Mouse (Mus musculus) heart, postnatal 10 days (tissue): ENCODE data around the gene Bet1l. TPM values are rescaled to one million over a fixed set of nuclear protein-coding genes. Genes with fewer than 3 reads are reported as not detected.
A peak's percentile ranks its signal among the peaks of the same experiment; 100 is the strongest.

ENCODE experiments used
- DNase-seq, 2 experiments: peaks; one replicate each; pipeline ENCODE4 v3.0.0; 2021
- intact Hi-C: fragments of 180-260 bp; cut with DNase I; formaldehyde crosslinking; loops from one replicate; pipeline ENCODE4 v1.15.1; 2025
- total RNA-seq, 2 experiments: library from RNA; stranded (reverse); gene quantifications; 2 replicates each; pipeline ENCODE4 v1.2.3; 2021

The Bet1l gene
- total RNA-seq, 2 experiments from 2014 or later = 13.1 to 15.9 TPM

- intact Hi-C loops = no loop called here
- DNase-seq = no peak
Measured at GRCm38 (mm10) chr7:140836243-140837115, 20.9 kb downstream of the Bet1l start.

- no peak for DNase-seq
- intact Hi-C loops = no loop called here
Measured at GRCm38 (mm10) chr7:140835758-140836087, 21.7 kb downstream of the Bet1l start.

DNA sequence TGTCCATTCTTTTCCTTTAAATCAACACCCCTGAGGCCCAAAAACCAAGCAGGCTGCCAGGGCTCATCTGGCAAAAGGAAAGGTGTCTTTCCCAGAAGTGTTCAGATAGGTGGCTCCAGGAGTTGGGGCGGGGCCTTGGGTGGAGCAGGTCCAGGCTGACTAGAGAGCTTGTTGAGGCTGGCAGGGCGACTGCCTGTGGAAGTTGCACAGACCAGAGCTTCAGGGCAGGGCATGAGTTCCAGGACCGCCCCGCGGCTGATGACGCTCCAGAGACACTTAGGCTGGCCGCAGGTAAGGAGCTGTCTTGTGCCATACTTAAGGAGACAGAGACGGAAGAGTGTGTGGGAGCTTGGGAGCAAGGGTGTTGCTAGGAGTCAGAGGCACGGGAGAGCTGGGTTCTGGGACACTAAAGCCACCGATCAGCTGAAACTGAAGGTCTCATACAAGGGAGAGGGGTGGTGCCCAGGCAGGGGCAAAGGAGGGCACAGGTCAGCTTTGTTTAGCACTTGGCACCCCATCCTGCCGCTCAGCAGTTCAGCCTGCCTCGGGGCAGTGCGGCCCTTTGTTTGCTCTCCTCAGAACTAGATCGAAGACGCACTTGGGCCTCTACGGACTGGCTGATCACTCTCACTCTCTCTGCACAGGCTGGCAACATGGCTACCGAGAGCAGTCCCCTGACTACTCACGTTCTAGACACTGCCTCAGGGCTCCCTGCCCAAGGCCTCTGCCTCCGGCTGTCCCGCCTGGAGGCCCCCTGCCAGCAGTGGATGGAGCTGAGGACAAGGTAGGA is 22.2 kb downstream of the Bet1l start, which contains the start of gene Urah:
TSS of gene Urah (plus strand) at position 51 of the 790 bp plus-strand sequence.
- no peak for DNase-seq
- intact Hi-C loops = no loop called here

GRCm38 (mm10) chr7:140833341-140833740 is 24.0 kb downstream of the Bet1l start:
- intact Hi-C loops = no loop called here

DNA sequence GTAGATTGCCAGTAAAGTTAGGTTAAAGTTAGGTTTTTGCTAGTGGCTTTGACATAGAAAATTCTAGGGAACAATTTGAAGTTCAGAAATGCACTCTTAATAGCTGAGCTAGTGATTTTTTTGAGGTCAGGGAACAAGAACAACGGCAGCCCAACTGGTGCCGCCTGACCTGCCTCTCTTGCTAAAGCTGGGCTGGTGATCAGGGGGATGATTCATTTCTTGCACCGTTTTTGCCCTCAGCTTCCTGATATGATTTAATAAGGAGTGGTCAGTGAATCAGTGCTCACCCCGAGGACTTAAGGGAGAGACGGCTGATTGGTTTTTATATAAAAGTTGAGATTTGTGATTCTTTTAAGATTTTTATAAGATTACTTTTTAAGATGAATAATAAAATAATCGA is 25.9 kb downstream of the Bet1l start:
- intact Hi-C loops = no loop called here

More at GRCm38 (mm10) chr7:140833341-140833740, 24.0 kb downstream of the Bet1l start:
- DNase-seq = no peak

DNA sequence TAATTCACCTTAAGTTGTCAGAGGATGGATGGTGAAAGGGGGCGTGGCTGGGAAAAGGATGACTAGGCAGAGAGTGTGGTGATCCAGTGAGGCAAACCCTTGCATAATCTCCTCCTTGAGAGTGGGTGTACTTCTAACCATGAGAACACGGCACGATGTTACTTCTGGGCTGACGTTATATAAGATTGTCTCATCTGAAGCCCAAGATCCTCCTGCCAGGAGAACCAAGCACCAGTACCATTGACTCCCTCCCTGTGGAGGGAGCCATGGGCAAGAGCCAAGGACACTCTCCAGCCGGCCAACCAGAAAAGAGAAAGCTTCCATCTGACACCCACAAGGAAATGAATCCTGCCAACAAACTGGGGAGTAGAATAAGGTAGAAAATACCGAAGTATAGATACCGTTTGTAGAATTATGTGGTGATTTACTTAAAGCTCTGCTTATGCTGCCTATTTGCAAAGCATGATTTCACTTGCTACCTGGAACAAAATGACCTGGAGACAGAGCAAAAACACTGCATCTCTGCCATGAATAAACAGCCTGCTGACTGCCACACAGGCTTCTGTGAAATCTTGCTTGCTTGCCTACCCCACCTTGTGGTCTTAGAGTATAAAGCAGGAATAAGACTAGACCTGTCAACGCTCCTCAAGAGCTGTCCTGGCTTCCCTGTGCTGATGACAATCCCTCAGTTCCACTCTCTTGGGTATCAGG is 29.1 kb downstream of the Bet1l start:
- DNase-seq = peak; percentile 34 to 44
- intact Hi-C loops = loop anchor here (5.0 kb wide), 1 partner anchor 751 kb away; no protein-coding TSS in a partner anchor

More for the DNA sequence above, 25.9 kb downstream of the Bet1l start:
- no peak for DNase-seq

DNA sequence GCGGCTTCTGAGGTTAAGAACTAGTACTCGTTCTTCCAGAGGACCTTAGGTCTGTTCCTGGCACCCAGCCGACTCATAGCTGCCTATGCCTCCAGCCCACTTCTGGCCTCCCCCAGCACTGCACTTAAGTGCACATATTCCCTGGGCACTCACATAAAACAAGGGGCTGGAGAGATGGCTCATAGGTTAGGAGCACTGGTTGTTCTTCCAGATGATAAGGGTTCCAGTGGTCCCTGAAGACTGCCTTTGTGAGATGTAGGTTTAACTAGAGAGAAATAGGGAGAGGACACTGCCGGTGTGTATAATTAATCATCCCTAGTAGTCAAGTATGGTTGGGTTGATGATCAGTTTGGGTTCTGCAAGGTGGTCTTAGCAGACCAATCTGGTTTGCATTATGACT is 34.6 kb downstream of the Bet1l start:
- intact Hi-C loops = no loop called here
- DNase-seq = no peak

GRCm38 (mm10) chr7:140821653-140822329 is 35.6 kb downstream of the Bet1l start, which contains the start of gene Zfp941:
Gene Zfp941, minus strand, starts transcription at chr7:140822178.
- peak; percentile 37 to 51 for DNase-seq
- intact Hi-C loops = no loop called here

- intact Hi-C loops = no loop called here
- DNase-seq = no peak
Measured at GRCm38 (mm10) chr7:140821305-140821652, 36.1 kb downstream of the Bet1l start.

- no peak for DNase-seq
- intact Hi-C loops = no loop called here
Measured at GRCm38 (mm10) chr7:140820173-140820572, 37.2 kb downstream of the Bet1l start.

DNA sequence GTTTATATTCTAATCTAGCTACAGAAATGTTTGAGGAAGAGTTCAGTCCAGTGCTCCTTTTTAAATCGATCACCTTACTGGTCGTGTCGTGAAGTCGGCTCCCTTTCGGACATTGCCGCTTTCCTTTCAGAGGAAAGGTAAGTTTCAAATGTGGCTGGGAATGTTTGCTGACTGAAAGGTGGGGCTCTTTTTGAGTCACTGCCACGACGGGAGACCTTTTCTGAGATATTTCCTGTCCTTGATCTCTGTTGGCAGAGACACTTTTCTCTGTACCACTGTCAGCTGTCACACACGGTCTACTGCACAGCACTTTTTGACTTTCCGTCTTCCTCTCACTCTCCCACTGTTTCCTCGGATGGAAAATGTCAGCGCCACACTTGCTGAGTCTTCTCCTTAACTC is 44.5 kb downstream of the Bet1l start:
- no peak for DNase-seq
- intact Hi-C loops = no loop called here

- intact Hi-C loops = no loop called here
- no peak for DNase-seq
Measured at GRCm38 (mm10) chr7:140811714-140812113, 45.7 kb downstream of the Bet1l start.

DNA sequence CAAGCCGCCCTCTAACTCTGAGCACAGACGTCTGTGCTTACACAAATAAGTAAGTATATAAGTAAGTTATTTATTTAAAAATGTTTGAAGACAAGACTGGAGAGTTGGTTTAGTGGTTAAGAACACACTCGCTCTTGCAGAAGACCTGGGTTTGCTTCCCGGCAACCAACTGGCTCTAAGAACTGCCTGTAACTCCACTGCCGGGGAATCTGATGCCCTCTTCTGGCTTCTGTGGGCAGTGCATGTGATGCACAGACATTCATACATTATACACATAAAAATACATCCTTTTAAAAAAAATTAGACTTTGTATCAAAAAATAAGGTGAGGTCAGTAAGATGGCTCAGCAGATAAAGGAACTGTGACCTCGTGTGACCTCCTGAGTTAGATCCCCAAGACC is 46.9 kb downstream of the Bet1l start:
- intact Hi-C loops = no loop called here
- no peak for DNase-seq

DNA sequence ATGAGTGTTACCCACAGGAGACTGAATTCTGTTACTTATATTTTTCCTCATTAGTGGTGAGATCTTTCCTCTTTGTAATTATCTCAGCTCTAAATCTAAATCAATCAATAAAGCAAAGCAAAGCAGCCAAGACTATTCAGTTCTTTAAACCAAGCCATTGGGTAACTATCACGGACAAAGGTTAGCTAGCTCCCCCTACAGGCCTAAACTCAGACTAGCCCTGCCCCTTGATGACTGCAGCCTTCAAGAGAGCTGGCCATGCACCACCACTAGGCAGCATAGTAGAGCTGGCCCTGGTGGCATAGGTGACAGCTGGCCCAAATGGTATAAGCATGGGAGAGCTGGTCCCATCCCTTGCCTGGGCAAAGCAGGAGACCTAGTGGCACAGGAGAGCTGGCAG is 51.7 kb downstream of the Bet1l start:
- intact Hi-C loops = no loop called here
- DNase-seq = peak; percentile 13 to 37

Other genes starting within 250 kb of the Bet1l start
- not detected for gene Olfr61, start 228.6 kb downstream of the Bet1l start, total RNA-seq
- gene Olfr53, start 211.1 kb downstream of the Bet1l start, total RNA-seq = not detected
- not detected for gene Olfr539, start 197.6 kb downstream of the Bet1l start, total RNA-seq
- gene Olfr45, start 175.6 kb downstream of the Bet1l start, total RNA-seq = not detected
- gene Olfr541, start 160.3 kb downstream of the Bet1l start, total RNA-seq = not detected
- under 1 TPM; 0.24 to 0.47 TPM for gene Cyp2e1, start 93.8 kb downstream of the Bet1l start, total RNA-seq
- gene Syce1, start 69.7 kb downstream of the Bet1l start, total RNA-seq = not detected
- gene Zfp941, start 35.4 kb downstream of the Bet1l start, total RNA-seq = under 1 TPM; 0.45 to 0.47 TPM
- not detected for gene Urah, start 22.6 kb downstream of the Bet1l start, total RNA-seq
- gene Scgb1c1, start 12.0 kb downstream of the Bet1l start, total RNA-seq = 10 to 100 TPM; 19.6 to 23.6 TPM
- not detected for gene Odf3, start 9.8 kb downstream of the Bet1l start, total RNA-seq
- not detected for gene Gm45785, start 1.2 kb downstream of the Bet1l start, total RNA-seq
- gene Ric8a, start 620 bp downstream of the Bet1l start, total RNA-seq = 10 to 100 TPM; 27.0 to 29.8 TPM
- gene Psmd13, start 24.4 kb upstream of the Bet1l start, total RNA-seq = 100 to 1,000 TPM; 111 to 114 TPM
- gene Sirt3, start 24.7 kb upstream of the Bet1l start, total RNA-seq = 10 to 100 TPM; 53.4 to 58.2 TPM
- gene Cox8b, start 42.9 kb upstream of the Bet1l start, total RNA-seq = 1,000 to 10,000 TPM; 1,771 to 1,883 TPM
- not detected for gene Nlrp6, start 63.3 kb upstream of the Bet1l start, total RNA-seq
- gene Pgghg, start 83.8 kb upstream of the Bet1l start, total RNA-seq = 1 to 10 TPM; 7.7 to 8.6 TPM
- 1 to 10 TPM in 1 of 2 experiments, not detected in 1; 1.1 TPM for gene Ifitm5, start 92.7 kb upstream of the Bet1l start, total RNA-seq
- not detected for gene Gm45717, start 98.4 kb upstream of the Bet1l start, total RNA-seq
- gene Ifitm2, start 98.4 kb upstream of the Bet1l start, total RNA-seq = 100 to 1,000 TPM; 168 to 187 TPM
- gene Ifitm1, start 109.6 kb upstream of the Bet1l start, total RNA-seq = 1 to 10 TPM; 2.4 to 3.8 TPM
- 100 to 1,000 TPM; 104 to 117 TPM for gene Ifitm3, start 153.2 kb upstream of the Bet1l start, total RNA-seq
- gene Ifitm6, start 160.3 kb upstream of the Bet1l start, total RNA-seq = under 1 TPM in 1 of 2 experiments, not detected in 1; 0.69 TPM
- gene Gm17387, start 171.6 kb upstream of the Bet1l start, total RNA-seq = not detected
- gene B4galnt4, start 203.5 kb upstream of the Bet1l start, total RNA-seq = under 1 TPM in 1 of 2 experiments, not detected in 1; 0.22 TPM
- gene Pkp3, start 220.6 kb upstream of the Bet1l start, total RNA-seq = under 1 TPM in 1 of 2 experiments, not detected in 1; 0.24 TPM
- gene Sigirr, start 243.0 kb upstream of the Bet1l start, total RNA-seq = 1 to 10 TPM; 6.7 to 8.2 TPM